Mouse (Mus musculus): ENCODE data around the gene Myo18a. TPM values are rescaled to one million over a fixed set of nuclear protein-coding genes. Genes with fewer than 3 reads are reported as not detected.
A peak's percentile ranks its signal among the peaks of the same experiment; 100 is the strongest.

Gene Myo18a
- total RNA-seq, 2 experiments from 2014 or later: 228 to 270 TPM

DNA sequence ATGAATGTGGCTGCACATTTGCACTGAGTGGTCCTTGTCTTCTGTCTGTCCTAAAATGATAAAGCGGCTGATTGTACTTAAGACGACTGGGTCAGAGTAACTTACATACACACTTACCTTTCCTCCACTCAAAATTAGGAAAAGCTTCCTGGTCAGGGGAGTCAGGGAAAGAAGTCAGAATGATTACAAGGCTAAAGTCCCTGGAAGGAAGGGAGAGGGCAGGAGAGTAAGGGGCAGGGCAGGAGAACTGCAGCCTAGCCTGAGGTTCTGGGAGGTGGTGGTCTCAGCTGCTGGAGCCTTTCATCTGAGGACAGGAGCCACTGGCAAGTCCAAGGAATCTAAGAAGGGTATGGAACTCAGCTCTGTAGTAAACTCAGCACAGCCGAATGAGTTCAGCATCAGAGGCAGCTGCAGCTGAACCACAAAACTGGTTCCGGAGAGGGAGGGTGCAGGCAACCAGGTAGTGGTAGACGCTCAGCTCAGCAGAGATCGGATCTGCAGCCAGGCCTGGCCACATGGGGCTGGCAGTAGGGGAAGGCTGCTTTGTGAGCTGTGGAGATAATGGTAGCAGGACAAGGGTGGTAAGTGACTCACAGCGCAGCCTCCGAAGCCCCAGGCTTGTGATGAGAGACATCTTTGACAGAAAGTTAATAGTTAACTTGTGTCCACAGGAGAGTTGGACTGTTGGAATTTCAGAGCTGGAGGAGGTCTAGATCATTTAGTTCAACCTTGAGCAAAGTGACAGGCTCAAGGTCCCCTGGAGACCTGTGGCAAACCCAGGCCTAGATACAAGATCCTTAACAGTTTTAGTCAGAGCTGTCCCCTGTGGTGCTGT lies 9.1 kb downstream of the Myo18a start:
- DNase-seq: no peak

DNA sequence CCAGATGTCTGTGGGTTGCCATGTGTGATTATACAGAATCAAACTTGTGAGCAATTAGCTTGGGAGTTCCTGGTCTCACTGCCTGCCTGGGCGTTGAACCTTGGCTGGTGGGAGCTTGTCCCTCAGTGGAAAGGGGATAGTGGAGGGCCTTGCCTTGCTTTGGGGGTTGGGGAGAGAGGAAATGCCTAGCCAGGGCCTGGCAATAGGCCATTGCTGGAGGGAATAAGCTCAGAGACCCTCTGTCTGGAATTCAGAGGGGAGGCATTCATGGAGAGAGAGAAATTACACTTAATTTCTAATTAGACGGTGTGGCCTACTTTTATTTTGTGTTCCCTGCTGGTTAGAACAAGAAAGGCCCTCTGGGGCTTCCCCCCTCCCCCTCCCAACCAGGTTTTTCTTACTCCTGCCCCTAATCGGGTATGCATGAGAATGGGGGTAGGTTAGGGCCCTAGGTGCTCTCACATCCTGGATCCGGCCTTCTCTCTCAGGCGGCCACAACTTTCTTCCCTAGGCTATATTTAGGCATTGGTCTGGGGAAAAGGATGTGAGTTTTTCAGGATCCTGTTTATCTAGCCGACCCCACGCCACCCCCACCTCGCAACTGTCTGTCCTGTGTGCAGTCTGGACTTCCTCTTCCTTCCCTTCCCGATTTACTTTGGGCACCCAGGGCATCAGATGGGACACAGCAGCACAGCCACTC lies 12.8 kb downstream of the Myo18a start:
- no peak for DNase-seq

DNA sequence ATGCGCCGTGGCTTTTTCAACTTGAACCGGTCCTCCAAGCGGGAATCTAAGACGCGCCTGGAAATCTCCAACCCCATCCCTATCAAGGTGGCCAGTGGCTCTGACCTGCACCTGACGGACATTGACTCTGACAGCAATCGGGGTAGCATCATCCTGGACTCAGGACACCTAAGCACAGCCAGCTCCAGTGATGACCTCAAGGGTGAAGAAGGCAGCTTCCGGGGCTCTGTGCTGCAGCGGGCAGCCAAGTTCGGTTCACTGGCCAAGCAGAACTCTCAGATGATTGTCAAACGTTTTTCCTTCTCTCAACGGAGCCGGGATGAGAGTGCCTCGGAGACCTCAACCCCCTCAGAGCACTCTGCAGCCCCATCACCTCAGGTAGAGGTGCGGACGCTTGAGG lies 14.4 kb downstream of the Myo18a start:
- no peak for DNase-seq

DNA sequence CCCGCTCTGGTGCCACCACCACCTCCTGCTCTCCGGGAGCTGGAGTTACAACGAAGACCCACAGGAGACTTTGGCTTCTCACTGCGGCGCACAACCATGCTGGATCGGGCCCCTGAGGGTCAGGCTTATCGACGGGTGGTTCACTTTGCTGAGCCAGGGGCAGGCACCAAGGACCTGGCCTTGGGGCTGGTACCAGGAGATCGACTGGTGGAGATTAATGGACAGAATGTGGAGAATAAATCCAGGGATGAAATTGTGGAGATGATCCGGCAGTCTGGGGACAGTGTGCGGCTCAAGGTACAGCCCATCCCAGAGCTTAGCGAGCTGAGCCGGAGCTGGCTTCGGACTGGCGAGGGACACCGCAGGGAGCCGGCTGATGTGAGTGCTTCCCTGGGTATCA lies 14.9 kb downstream of the Myo18a start:
- no peak for DNase-seq

DNA sequence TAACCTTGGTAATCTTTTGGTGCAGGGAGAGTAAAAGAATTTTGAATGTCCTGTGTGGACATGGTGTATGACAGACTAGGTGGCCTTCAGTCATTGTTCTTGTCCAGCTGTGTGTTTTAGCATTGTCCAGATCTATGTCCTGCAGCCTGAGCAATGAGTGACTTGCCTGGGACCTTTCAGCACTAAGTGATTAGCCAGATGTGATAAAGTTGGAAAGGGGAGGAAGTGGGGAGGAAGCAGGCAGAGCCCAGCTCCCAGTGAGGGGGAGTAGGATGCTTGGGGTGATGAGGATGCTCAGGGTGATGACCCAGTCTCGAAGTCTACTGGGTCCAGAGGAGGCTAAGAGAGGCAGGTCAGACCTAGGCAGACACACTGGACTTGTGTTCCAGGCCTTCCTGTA lies 16.2 kb downstream of the Myo18a start:
- peak in 1 of 2 experiments; percentile 37 for DNase-seq

DNA sequence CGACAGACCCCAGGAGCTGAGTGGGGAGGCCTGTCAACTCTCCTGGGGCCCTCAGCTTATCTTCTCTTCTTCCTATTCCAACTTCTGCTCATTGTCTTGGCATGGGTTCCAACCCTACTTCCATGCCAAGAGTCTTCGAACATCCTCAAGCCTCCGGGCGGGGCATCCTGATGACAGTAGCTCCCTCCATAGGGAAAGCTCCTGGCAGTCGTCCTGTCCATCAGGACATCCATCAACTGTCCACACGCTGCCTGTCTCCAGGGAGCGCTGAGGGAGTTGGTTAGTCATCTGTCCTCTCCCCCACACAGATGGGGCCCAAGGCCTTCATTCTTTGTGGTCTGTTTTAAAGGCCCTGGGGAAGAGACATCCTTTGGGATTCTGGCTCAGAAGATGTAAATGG lies 18.0 kb downstream of the Myo18a start:
- DNase-seq: peak in 1 of 2 experiments; percentile 30

DNA sequence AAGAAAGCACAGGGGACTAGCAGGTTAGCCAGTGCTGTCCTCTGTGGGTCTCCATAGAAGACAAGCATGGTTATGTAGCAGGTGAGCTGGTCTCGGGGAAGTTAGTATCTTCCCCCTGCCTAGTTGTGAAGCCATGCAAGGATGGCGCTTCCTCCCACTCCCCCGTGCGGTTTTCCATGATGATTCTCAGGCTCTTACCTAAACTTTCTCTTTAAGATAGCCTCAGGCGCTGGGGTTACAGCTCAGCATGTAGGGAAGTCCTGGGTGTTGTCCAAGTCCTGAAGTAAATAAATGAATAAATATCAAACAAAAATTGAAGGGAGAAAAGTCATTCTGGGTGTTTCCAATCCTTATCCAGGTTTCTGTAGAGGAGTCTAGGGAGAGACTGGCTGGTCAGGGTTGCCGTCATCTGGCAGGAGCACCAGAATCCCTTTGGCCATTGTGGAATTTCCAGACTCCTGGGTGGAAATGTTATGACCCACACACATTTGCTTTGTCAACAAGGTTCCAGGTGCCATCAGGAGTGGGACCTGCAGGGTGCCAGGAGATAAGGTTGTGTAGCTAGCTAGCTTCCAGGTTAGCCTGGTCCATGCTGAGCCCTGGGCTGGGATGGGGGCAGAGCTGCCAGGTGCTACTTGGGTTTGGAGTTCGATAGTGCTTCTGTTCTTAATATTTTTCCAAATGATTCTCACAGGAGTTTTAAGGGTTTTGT lies 19.2 kb downstream of the Myo18a start:
- DNase-seq: no peak

DNA sequence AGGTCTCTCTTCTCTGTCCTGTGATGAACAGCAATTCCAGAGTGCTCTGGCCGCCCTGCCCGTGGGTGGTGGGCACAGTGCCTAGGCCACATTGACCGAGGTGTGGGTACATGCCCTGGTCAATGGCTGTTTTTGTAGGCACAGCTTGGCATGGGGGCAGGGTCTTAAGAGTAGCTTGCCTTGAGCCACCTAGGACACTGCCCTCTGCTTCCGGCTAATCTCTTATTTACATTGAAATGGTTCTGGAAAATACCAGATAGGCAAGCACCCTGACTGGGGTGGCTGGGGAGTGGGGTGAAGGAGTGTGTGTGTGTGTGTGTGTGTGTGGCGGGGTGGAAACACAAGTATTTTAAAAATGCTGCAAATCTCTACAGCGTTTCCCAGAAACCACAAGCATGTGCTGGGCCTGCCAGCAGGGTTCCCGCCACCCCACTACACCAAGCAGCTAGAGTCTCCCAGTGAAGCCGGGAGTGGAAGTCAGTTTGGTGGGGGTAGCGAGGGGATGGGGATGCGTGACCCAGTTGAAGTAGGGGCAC lies 20.2 kb downstream of the Myo18a start:
- no peak for DNase-seq

DNA sequence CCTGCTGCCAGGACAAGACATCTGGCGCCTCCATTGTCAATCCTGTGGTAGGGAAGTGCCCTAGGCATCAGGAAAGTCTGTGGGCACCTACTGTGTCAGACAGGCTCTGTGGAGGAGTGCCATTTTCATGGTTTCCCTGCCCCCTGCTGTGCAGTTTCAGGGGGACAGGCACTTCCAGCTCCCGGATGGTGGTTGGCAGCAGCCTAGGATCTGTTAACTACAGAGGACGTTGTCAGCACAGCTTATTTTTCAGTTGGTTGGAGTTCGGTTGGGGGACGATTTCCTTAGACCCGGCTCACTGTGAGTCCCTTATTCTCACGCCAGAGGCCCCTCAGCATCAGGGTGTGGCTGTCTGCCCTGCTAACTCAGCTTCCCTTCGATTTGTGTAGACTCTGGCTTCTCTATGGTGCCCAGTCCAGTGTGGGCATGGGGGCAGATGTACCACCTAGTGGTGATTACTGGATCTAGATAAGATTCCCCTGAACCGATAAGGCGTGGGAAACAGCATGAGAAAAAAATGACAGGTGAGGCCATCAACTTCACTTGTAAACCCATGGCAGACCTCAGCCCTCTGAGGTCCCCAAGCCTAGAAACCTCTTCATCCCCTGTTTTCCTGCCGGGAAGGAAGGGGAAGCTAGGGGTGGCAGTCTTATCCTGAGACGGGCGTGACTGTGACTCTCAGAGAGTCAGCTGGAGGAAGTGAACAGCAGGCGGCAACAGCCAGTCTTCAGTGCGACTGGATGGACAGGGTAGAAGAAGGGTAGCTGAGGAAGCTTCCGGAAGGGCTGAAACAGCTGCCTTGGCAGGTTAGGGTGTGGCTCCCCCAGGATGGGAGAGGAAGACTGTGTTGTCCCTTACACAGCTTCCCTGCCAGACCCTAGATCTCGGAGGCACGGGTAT lies 21.0 kb downstream of the Myo18a start:
- DNase-seq: peak in 1 of 2 experiments; percentile 51

DNA sequence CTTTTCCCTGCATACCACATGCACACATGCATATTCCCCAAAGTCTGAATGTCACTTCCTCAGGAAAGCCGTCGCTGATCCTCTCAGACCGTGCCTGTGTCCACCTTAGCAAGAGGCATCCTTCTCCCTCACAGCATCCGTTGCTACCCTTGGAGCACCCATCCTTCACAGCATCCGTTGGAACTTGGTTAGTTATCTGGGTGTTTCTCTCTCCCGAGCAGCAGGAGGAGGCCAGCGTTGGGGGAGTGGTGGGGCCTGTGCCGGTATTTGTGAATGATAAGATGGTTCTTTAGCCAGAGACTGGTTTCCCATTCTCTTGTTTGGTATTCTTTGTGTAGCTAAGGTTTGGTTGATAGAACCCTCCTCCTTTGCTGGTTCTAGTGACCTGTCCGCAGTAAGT lies 21.8 kb downstream of the Myo18a start:
- DNase-seq: no peak

DNA sequence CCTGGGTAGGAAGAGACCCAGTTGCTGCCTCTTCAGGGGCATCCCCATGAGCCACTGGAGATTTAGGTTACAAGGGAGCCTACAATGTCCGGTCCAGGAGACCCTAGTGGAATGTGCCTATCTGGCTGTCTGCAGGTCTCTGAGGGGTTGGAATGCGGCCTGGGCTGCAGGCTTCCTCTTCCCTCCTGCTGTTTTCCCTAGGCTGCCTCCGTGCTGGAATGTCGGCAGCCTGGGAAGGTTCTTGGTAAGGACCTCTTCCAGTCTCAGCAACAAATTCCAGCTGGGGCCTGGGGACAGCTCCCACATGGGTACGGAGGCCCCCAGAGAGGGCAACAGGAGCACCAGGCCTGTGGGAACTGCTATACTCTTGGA lies 22.3 kb downstream of the Myo18a start:
- DNase-seq: no peak

DNA sequence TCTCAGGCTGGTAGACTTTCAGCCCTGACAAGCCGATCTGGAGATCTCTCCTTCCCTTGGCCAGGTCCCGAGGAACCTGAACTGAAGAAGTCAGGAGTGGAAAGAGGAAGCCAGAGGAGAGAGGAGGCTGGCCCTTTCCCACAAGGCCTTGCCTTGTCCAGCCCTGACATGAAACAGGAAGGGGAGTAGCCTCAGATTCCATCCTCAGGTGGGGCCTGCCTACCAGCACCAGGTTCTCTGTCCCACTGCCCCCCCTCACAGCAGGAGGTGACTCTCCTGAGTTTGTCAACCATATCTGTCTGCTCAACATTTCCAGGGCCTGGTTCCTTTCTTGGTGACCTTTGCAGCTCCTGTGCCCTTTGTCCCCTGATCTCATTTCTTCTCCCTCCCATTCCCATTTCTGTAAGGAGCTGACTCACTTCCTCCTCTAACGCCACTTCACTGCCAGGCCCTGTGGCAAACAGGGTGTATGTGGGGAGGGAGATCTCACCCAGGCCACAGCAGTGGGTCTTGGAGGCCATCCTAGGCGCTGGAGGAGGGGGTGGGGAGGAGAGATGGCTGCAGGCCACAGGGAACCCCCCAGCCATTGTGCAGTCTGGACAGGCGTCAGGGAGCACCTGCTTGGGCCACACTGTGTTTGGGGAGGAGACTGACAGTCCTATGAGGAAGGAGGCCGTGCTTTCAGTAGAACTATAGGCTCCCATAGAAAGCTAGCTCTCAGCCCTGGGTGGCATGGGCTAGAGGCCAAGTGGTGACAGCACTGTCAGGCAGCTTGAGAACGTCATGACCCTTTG lies 22.9 kb downstream of the Myo18a start:
- DNase-seq: peak; percentile 64 to 72

DNA sequence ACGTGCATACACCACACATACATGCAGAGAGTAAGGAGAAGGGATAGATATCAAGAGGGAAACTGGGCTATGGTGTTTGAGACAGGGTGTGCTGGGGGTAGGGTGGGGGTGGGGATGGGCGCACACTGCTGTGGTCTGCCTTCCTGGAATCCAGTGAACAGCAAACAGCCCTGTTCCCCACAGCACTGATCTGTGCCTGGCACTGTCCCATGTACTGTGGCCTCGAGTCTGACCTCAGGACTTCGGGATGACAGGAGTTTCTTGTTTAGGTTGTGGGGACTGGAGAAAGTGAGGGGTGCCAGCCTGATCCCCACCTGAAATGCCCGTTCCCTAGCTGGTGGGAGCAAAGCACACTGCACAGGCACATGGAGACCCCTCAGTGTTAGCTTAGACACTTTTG lies 24.7 kb downstream of the Myo18a start, which contains the start of gene Gm10277:
Gene Gm10277 (minus strand): TSS at position 41 of the 400 bp plus-strand sequence.
- DNase-seq: no peak

DNA sequence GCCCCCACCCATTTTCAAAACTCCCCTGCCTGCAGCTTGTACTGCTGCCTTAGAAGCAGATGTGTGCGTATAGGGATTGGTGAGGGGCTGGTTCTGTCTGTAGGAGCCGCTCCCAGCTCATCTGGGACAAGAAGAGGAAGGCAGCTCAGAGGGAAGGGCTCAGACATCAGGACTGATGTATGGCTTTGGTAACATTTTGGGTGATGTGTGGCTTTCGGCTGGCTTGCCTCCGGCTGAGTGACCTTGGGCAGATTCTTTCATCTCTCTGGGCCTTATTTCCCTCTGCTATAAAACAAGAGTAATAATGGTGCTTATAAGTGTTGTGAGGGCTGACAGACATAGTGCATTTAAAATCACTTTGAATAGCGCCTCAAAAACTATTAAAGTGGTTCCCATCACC lies 26.5 kb downstream of the Myo18a start:
- DNase-seq: no peak

DNA sequence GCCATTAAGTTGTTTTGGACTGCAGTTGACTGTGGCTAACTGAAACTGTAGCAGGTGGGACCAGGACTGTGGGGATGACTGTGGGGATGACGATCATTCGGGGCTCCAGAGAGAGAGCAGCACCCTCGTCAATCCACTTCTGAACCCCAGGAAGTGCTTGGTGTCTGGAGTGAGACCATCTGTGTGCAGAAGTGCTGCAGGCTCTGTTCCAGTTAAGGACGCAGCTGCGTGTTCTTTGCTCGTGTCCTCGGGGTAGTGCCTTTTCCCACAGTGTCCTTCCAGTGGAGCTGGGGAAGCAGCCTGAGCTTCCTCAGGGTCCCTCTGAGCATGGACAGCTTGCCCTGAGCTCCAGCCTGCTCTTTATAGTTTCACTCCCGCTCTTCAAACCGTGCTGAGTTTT lies 27.2 kb downstream of the Myo18a start:
- peak in 1 of 2 experiments; percentile 18 for DNase-seq

DNA sequence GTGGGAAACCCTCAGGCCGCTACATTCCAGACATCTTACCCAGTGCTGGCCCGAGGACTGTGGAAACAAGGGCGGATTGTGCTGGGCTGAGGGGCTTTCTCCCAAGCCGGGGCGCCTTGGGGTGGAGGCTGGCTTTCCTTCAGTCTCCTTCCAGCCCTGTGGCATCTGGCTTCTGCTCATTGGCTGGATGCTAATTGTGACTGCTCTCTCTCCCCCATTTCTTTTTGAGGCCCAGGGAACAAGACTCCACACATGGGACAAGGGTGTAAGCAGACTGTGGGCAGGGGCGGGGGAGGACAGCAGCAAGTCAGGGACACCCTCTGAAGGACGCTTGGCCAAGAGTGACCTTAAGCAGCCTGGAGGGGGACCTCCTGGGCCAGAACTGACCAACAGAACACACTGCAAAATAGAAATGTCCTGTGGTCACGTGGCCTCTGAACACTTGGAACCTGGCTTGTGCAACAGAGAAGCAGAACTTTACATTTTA lies 28.2 kb downstream of the Myo18a start:
- peak in 1 of 2 experiments; percentile 24 for DNase-seq

DNA sequence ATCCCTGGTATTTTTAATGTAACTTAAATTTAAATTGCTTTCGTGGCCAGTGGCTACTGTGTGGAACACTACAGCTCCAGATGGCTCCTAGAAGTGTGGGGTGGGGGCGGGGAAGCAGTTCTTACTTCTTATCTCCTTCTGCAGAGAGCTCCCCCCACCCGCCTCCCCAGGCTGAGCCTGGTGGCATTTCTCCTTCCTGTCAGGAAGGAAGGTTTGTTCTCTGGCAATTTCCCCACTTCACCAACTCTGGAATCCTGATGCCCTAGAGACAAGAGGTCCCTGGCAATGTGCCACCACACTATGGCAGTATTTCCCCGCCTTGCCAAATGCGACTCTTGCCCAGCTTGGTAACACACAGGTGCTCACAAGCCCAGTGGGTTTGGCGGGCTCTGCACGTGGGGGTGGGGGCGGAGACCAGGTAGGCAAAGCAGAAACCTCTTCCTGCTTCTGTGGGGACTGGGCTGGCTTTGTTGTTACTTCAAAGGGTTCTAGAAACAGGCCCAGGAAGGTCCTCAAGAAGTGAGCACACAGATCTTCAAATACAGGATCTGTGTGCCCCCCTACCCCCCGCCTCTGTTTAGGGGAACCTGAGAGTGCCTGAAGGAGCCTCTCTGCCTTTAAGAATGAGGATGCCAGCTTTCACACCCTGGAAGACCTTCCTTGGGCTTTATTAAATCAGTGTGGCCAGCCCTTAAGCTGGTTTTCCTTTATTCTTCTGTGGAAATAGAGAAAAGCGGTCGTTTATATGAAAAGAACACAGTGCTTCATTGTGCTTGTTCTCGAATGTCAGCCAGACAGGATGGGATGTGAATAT lies 28.9 kb downstream of the Myo18a start:
- peak in 1 of 2 experiments; percentile 69 for DNase-seq

DNA sequence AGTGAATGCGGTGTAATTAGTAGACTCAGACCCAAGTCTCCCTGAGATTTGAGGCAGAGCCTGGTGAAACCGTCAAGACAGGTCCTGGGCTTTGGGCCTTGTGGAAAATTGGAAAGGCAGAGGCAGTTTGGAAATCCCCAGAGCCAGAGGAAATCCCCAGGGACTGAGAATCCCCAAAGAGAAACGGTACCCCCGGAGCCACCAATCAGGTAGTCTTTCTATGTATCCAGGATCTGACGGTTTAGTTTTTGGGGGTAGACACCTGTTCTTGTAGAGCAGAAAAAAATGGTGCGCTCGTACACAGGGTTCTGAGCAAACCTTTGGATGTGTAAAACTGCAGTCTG lies 29.5 kb downstream of the Myo18a start:
- DNase-seq: no peak

DNA sequence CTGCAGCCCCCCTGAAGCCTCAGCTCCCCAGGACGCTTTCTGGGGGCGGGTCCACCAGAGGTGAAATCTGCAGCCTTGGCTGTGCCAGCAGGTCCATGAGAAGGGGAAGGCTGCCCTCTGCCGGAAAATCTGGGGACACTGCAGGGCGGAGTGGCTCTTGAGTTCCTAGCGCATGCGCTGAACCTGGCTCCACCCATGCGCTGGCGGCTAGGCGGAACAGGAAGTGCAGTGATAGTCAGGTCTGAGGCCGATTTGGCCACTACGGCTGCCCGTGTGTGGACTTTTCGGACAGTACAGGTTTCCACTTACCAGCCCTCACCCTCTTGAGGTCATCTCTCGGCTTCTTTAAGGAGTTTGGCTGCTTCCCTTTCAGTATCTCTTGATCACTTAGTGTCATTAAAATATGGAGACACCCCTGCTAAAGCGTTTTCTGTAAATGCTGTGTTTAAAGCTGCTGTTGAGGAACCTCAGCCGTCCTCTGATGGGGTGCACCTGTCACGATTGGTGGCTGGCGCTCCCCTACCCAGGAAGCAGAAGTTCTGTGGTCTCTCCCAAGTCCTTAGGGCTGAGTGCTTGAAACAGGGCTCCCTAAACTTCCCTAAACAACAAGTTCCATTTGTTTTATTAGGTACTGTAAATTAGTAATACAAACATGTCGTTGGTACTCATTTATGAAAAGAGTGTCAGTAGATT lies 30.3 kb downstream of the Myo18a start:
- DNase-seq: peak; percentile 98 to 99
